12 mouse cellular contexts compared by ENCODE assay signal in the genomic region with DNA sequence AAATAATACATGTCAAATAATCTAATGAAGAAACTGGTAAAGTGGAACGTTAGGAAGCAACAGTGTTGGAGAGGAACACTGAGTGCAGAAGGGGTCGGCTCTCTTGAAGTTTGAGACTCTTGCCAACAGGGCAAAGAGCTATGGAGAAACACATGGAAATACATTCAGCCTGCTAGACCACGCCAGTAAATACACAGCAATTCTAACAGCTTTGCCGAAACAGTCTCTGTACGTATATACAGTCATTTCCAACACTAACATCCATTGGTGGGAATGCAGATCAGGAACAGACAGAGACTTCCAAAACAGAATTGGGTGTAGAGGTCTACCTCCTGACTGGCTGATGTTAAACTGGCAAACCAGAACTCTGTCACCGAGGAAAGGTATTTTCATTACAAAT. TPM values are rescaled to one million over a fixed set of nuclear protein-coding genes. Genes with fewer than 3 reads are reported as not detected.
DNase-seq lines count a peak whose midpoint lies in the region; ATAC-seq and TF ChIP-seq lines count a peak whose summit lies in the region.
"Had no signal": no experiment of that assay in that cellular context is flagged by ENCODE, and none has a peak within 500 bp of the region (broad histone marks: within the 10 kb centered on the region; RNA-seq: fewer than 3 reads in every experiment).

No protein-coding gene starts in this region.

- no peak overlapping the region for H3K4me2 ChIP-seq in lung, embryonic 16.5 days (ENCODE audit: low read depth, low read length)
- no peak overlapping the region for H3K4me2 ChIP-seq in hindbrain, postnatal 0 days (ENCODE audit: low read depth, low read length)
- no peak overlapping the region for H3K4me2 ChIP-seq in neural tube, embryonic 14.5 days (ENCODE audit: low read depth, low read length)
- no peak overlapping the region for H3K4me2 ChIP-seq in liver, postnatal 0 days (ENCODE audit: low read depth, low read length)

- H3K27ac ChIP-seq in heart, adult 2 months = peak overlapping the region; percentile 26; the same call in 1 of the 2 replicates
- H3K27ac ChIP-seq in lung, embryonic 16.5 days (ENCODE audit: low read length) = peak overlapping the region; percentile 87
- H3K27ac ChIP-seq in hindbrain, postnatal 0 days = peak overlapping the region; percentile 27; the same call in 1 of the 2 replicates
- H3K27ac ChIP-seq in neural tube, embryonic 14.5 days (ENCODE audit: low read depth, low read length) = peak overlapping the region; percentile 49; the same call in 1 of the 2 replicates
- no peak overlapping the region for H3K27ac ChIP-seq in liver, postnatal 0 days (ENCODE audit: low read depth)

- TF ChIP-seq EP300 in heart, adult 2 months (IDR thresholded peaks at IDR 0.05; ENCODE audit: insufficient read depth, low read depth, low read length) = no peak
- no peak for TF ChIP-seq EP300 in liver, postnatal 0 days (IDR thresholded peaks at IDR 0.05; ENCODE audit: low read depth)

- TF ChIP-seq CTCF in heart, adult 2 months (IDR thresholded peaks at IDR 0.05) = no peak
- no peak for TF ChIP-seq CTCF in hindbrain, postnatal 0 days (IDR thresholded peaks at IDR 0.05; ENCODE audit: low read depth)
- TF ChIP-seq CTCF in liver, postnatal 0 days (IDR thresholded peaks at IDR 0.05; ENCODE audit: low read depth) = no peak

- 76% methylated on average over 6 of the region's 6 CpGs for WGBS in heart, adult 2 months
- WGBS in lung, embryonic 16.5 days = 49% methylated on average over 6 of the region's 6 CpGs
- WGBS in hindbrain, postnatal 0 days = 74% methylated on average over 6 of the region's 6 CpGs
- 64% methylated on average over 6 of the region's 6 CpGs for WGBS in neural tube, embryonic 14.5 days
- WGBS in liver, postnatal 0 days (ENCODE audit: insufficient replicate concordance) = 76% methylated on average over 6 of the region's 6 CpGs

- intact Hi-C loops in heart, adult 2 months (cut with DNase I) = loop anchor here (2.0 kb wide), 1 partner anchor 47 kb away; no protein-coding TSS in a partner anchor
- intact Hi-C loops in heart, postnatal 36 days (cut with DNase I) = loop anchor here (5.0 kb wide), 1 partner anchor 101 kb away; no protein-coding TSS in a partner anchor

- no peak overlapping the region for H3K4me3 ChIP-seq in heart, adult 2 months
- no peak overlapping the region for H3K4me3 ChIP-seq in lung, embryonic 16.5 days (ENCODE audit: low read length)
- H3K4me3 ChIP-seq in hindbrain, postnatal 0 days (ENCODE audit: low read length) = no peak overlapping the region
- H3K4me3 ChIP-seq in neural tube, embryonic 14.5 days (ENCODE audit: low read depth, low read length) = no peak overlapping the region
- H3K4me3 ChIP-seq in liver, postnatal 0 days (ENCODE audit: low read depth, low read length) = no peak overlapping the region

- H3K27me3 ChIP-seq in heart, adult 2 months (ENCODE audit: control insufficient read depth, insufficient read depth, low read length) = no peaks in the 10 kb centered on the region
- no peaks in the 10 kb centered on the region for H3K27me3 ChIP-seq in lung, embryonic 16.5 days (ENCODE audit: control insufficient read depth, insufficient read depth, low read depth, low read length)
- no peaks in the 10 kb centered on the region for H3K27me3 ChIP-seq in hindbrain, postnatal 0 days (ENCODE audit: insufficient read depth, low read length)
- no peaks in the 10 kb centered on the region for H3K27me3 ChIP-seq in neural tube, embryonic 14.5 days (ENCODE audit: control insufficient read depth, insufficient read depth, low read length)
- H3K27me3 ChIP-seq in liver, postnatal 0 days (ENCODE audit: insufficient read depth, low read length) = no peaks in the 10 kb centered on the region

- no peak for TF ChIP-seq POLR2A in heart, adult 2 months (IDR thresholded peaks at IDR 0.05; ENCODE audit: insufficient read depth, low read depth, low read length)

- H3K9ac ChIP-seq in heart, adult 2 months (ENCODE audit: low read depth, low read length) = no peak overlapping the region
- no peak overlapping the region for H3K9ac ChIP-seq in lung, embryonic 16.5 days (ENCODE audit: low read length)
- no peak overlapping the region for H3K9ac ChIP-seq in hindbrain, postnatal 0 days (replicated peaks; ENCODE audit: low read length)
- H3K9ac ChIP-seq in neural tube, embryonic 14.5 days (replicated peaks; ENCODE audit: low read depth, low read length) = no peak overlapping the region
- no peak overlapping the region for H3K9ac ChIP-seq in liver, postnatal 0 days (replicated peaks)

- H3K79me2 ChIP-seq in heart, adult 2 months (replicated peaks; ENCODE audit: control insufficient read depth, insufficient read depth, low read length) = no peaks in the 10 kb centered on the region

- H3K9me3 ChIP-seq in lung, embryonic 16.5 days (ENCODE audit: control insufficient read depth, low read length) = no peaks in the 10 kb centered on the region
- no peaks in the 10 kb centered on the region for H3K9me3 ChIP-seq in hindbrain, postnatal 0 days (ENCODE audit: low read length)
- H3K9me3 ChIP-seq in neural tube, embryonic 14.5 days (ENCODE audit: control insufficient read depth, low read length) = no peaks in the 10 kb centered on the region
- no peaks in the 10 kb centered on the region for H3K9me3 ChIP-seq in liver, postnatal 0 days (ENCODE audit: low read length)

- no peak; the same call in 1 of the 2 replicates for ATAC-seq in lung, embryonic 16.5 days (ENCODE audit: low read depth)
- no peak for ATAC-seq in hindbrain, postnatal 0 days
- ATAC-seq in neural tube, embryonic 14.5 days (ENCODE audit: low read depth) = no peak
- no peak for ATAC-seq in liver, postnatal 0 days
- ATAC-seq: inflammation-experienced regulatory T-cells, adult 6 months had no signal

- no peak for DNase-seq in heart, adult 2 months
- DNase-seq in heart, postnatal 36 days = no peak
- no peak for DNase-seq in lung, postnatal 10 days
- DNase-seq in hindbrain, postnatal 0 days (ENCODE audit: low spot score) = no peak
- DNase-seq in liver, postnatal 0 days = no peak
- DNase-seq in cerebellum, adult 9-10 months = no peak

- peaks cover 1% of the 10 kb centered on the region; the same call in 1 of the 2 replicates for H3K4me1 ChIP-seq in heart, adult 2 months (ENCODE audit: control insufficient read depth, insufficient read depth, low read length)
- H3K4me1 ChIP-seq in lung, embryonic 16.5 days (replicated peaks; ENCODE audit: control insufficient read depth, insufficient read depth, low read length) = peaks cover 35% of the 10 kb centered on the region
- H3K4me1 ChIP-seq in hindbrain, postnatal 0 days (ENCODE audit: insufficient read depth, low read length) = peaks cover 14% of the 10 kb centered on the region
- peaks cover 30% of the 10 kb centered on the region for H3K4me1 ChIP-seq in neural tube, embryonic 14.5 days (ENCODE audit: control insufficient read depth, insufficient read depth, low read length)
- no peaks in the 10 kb centered on the region for H3K4me1 ChIP-seq in liver, postnatal 0 days (ENCODE audit: insufficient read depth)

- no peaks in the 10 kb centered on the region for H3K36me3 ChIP-seq in heart, adult 2 months (ENCODE audit: control insufficient read depth, insufficient read depth, low read length)
- H3K36me3 ChIP-seq in lung, embryonic 16.5 days (ENCODE audit: control insufficient read depth, insufficient read depth, low read length) = 0 out of 2 replicates have a peak, but pooled peaks cover 2% of the 10 kb centered on the region
- no peaks in the 10 kb centered on the region for H3K36me3 ChIP-seq in hindbrain, postnatal 0 days (ENCODE audit: insufficient read depth, low read length)
- H3K36me3 ChIP-seq in neural tube, embryonic 14.5 days (ENCODE audit: control insufficient read depth, insufficient read depth, low read length) = no peaks in the 10 kb centered on the region
- H3K36me3 ChIP-seq in liver, postnatal 0 days (replicated peaks; ENCODE audit: insufficient read depth, low read length) = no peaks in the 10 kb centered on the region

RNA-seq across cellular contexts. Expression of gene Cpa1, which starts 14.5 kb away (rescaled TPM):
- under 1 TPM in 1 of 2 experiments, not detected in 1; 0.14 TPM for total RNA-seq in heart, adult 2 months (2021)
- 0.21 and 0.44 TPM in 2 replicates for polyA plus RNA-seq in heart, adult 2 months (2012; rRNA removed)
- under 1 TPM in 1 of 2 experiments, not detected in 1; 0.27 TPM for total RNA-seq in heart, postnatal 36 days (2021)
- 5.4 and 5.7 TPM in 2 replicates for polyA plus RNA-seq in lung, embryonic 16.5 days (2015; fragmentation: Nextera tagmentation; extraction: Ambion mirVana)
- total RNA-seq in hindbrain, postnatal 0 days (2014; rRNA removed) = 0.68 and 0.84 TPM in 2 replicates
- polyA plus RNA-seq in hindbrain, postnatal 0 days (2015; fragmentation: Nextera tagmentation; extraction: Ambion mirVana) = 0.40 and 0.68 TPM in 2 replicates
- polyA plus RNA-seq in neural tube, embryonic 14.5 days (2014; fragmentation: Nextera tagmentation; extraction: Ambion mirVana) = 0.37 and 0.50 TPM in 2 replicates
- polyA plus RNA-seq in liver, postnatal 0 days (2015; fragmentation: Nextera tagmentation; extraction: Ambion mirVana) = 0.15 and 2.7 TPM in 2 replicates
- total RNA-seq: common myeloid progenitor, adult 5-6 weeks; left cerebral cortex, postnatal 10 days; megakaryocyte progenitor cell, adult 5-6 weeks had no signal
- polyA plus RNA-seq: inflammation-experienced regulatory T-cells, adult 6 months had no signal

RNA-seq across cellular contexts. Expression of gene Cep41, which starts 40.0 kb away (rescaled TPM):
- total RNA-seq in heart, adult 2 months (2021) = 1 to 10 TPM; 1.3 to 1.4 TPM
- 1.9 and 2.3 TPM in 2 replicates for polyA plus RNA-seq in heart, adult 2 months (2012; rRNA removed)
- total RNA-seq in heart, postnatal 36 days (2021) = 1 to 10 TPM; 2.5 to 2.7 TPM
- 15.6 and 16.0 TPM in 2 replicates for polyA plus RNA-seq in lung, embryonic 16.5 days (2015; fragmentation: Nextera tagmentation; extraction: Ambion mirVana)
- 6.1 and 9.8 TPM in 2 replicates for total RNA-seq in hindbrain, postnatal 0 days (2014; rRNA removed)
- polyA plus RNA-seq in hindbrain, postnatal 0 days (2015; fragmentation: Nextera tagmentation; extraction: Ambion mirVana) = 8.2 TPM in 2 replicates
- 12.1 and 12.6 TPM in 2 replicates for polyA plus RNA-seq in neural tube, embryonic 14.5 days (2014; fragmentation: Nextera tagmentation; extraction: Ambion mirVana)
- 2.8 TPM in 2 replicates for polyA plus RNA-seq in liver, postnatal 0 days (2015; fragmentation: Nextera tagmentation; extraction: Ambion mirVana)

RNA-seq across cellular contexts. Expression of gene Cpa5, which starts 42.7 kb away (rescaled TPM):
- total RNA-seq in heart, adult 2 months (2021) = not detected
- polyA plus RNA-seq in heart, adult 2 months (2012; rRNA removed) = not detected in 2 replicates
- total RNA-seq in heart, postnatal 36 days (2021) = not detected
- 0.33 TPM in 1 of 2 replicates, not detected in the other for polyA plus RNA-seq in lung, embryonic 16.5 days (2015; fragmentation: Nextera tagmentation; extraction: Ambion mirVana)
- not detected in 2 replicates for total RNA-seq in hindbrain, postnatal 0 days (2014; rRNA removed)
- 0.14 TPM in 1 of 2 replicates, not detected in the other for polyA plus RNA-seq in hindbrain, postnatal 0 days (2015; fragmentation: Nextera tagmentation; extraction: Ambion mirVana)
- not detected in 2 replicates for polyA plus RNA-seq in neural tube, embryonic 14.5 days (2014; fragmentation: Nextera tagmentation; extraction: Ambion mirVana)
- not detected in 2 replicates for polyA plus RNA-seq in liver, postnatal 0 days (2015; fragmentation: Nextera tagmentation; extraction: Ambion mirVana)
- total RNA-seq: common myeloid progenitor, adult 5-6 weeks; left cerebral cortex, postnatal 10 days; megakaryocyte progenitor cell, adult 5-6 weeks had no signal
- polyA plus RNA-seq: inflammation-experienced regulatory T-cells, adult 6 months had no signal
